Mouse (Mus musculus): ENCODE data around the gene Nptn. TPM values are rescaled to one million over a fixed set of nuclear protein-coding genes. Genes with fewer than 3 reads are reported as not detected.
"Not testable (repeated sequence)": the region's sequence is repeated elsewhere in the genome, so short reads cannot be mapped to it uniquely, and the experiment has no call there.

Gene Nptn
- polyA plus RNA-seq, 1 experiment: 1,109 TPM

GRCm38 (mm10) chr9:58556627-58557026 lies 25.4 kb upstream of the Nptn start:
- H3K4me1 ChIP-seq (ENCODE audit: control insufficient read depth, insufficient read depth, low read length): peaks cover 7% of the 10 kb centered on the region
- H3K27ac ChIP-seq (ENCODE audit: insufficient read depth, low read length): no peak overlapping the region
- no peak overlapping the region for H3K4me3 ChIP-seq (ENCODE audit: insufficient read depth, low read length)
- TF ChIP-seq CTCF (IDR thresholded peaks at IDR 0.05; ENCODE audit: extremely low read depth, insufficient read depth, low read length): no peak
- no peak for TF ChIP-seq POLR2A (IDR thresholded peaks at IDR 0.05; ENCODE audit: extremely low read depth, insufficient read depth, low read length)

GRCm38 (mm10) chr9:58557457-58558455 lies 24.3 kb upstream of the Nptn start:
- TF ChIP-seq CTCF (IDR thresholded peaks at IDR 0.05; ENCODE audit: extremely low read depth, insufficient read depth, low read length): no peak
- TF ChIP-seq POLR2A (IDR thresholded peaks at IDR 0.05; ENCODE audit: extremely low read depth, insufficient read depth, low read length): no peak
- peaks cover 7% of the 10 kb centered on the region for H3K4me1 ChIP-seq (ENCODE audit: control insufficient read depth, insufficient read depth, low read length)

GRCm38 (mm10) chr9:58560211-58560610 lies 21.8 kb upstream of the Nptn start:
- Histone ChIP-seq H3K4me3 (ENCODE audit: insufficient read depth, low read length) (no peak overlapping the region), H3K27ac (ENCODE audit: insufficient read depth, low read length) (no peak overlapping the region), H3K4me1 (ENCODE audit: control insufficient read depth, insufficient read depth, low read length) (peaks cover 7% of the 10 kb centered on the region)
- no peak for TF ChIP-seq CTCF (IDR thresholded peaks at IDR 0.05; ENCODE audit: extremely low read depth, insufficient read depth, low read length)
- TF ChIP-seq POLR2A (IDR thresholded peaks at IDR 0.05; ENCODE audit: extremely low read depth, insufficient read depth, low read length): no peak

More at GRCm38 (mm10) chr9:58557457-58558455, 24.3 kb upstream of the Nptn start:
- no peak overlapping the region for H3K27ac ChIP-seq (ENCODE audit: insufficient read depth, low read length)
- no peak overlapping the region for H3K4me3 ChIP-seq (ENCODE audit: insufficient read depth, low read length)

GRCm38 (mm10) chr9:58565945-58566344 lies 16.1 kb upstream of the Nptn start:
- not testable (repeated sequence) for H3K4me1 ChIP-seq (ENCODE audit: control insufficient read depth, insufficient read depth, low read length); H3K4me3 ChIP-seq (ENCODE audit: insufficient read depth, low read length); H3K27ac ChIP-seq (ENCODE audit: insufficient read depth, low read length)

GRCm38 (mm10) chr9:58567682-58568081 lies 14.4 kb upstream of the Nptn start:
- no peak overlapping the region for H3K4me3 ChIP-seq (ENCODE audit: insufficient read depth, low read length)
- no peak overlapping the region for H3K27ac ChIP-seq (ENCODE audit: insufficient read depth, low read length)
- no peak for TF ChIP-seq CTCF (IDR thresholded peaks at IDR 0.05; ENCODE audit: extremely low read depth, insufficient read depth, low read length)
- TF ChIP-seq POLR2A (IDR thresholded peaks at IDR 0.05; ENCODE audit: extremely low read depth, insufficient read depth, low read length): no peak
- no peaks in the 10 kb centered on the region for H3K4me1 ChIP-seq (ENCODE audit: control insufficient read depth, insufficient read depth, low read length)

GRCm38 (mm10) chr9:58571001-58571400 lies 11.0 kb upstream of the Nptn start:
- Histone ChIP-seq H3K4me1 (ENCODE audit: control insufficient read depth, insufficient read depth, low read length) (no peaks in the 10 kb centered on the region), H3K27ac (ENCODE audit: insufficient read depth, low read length) (no peak overlapping the region), H3K4me3 (ENCODE audit: insufficient read depth, low read length) (no peak overlapping the region)
- TF ChIP-seq CTCF (IDR thresholded peaks at IDR 0.05; ENCODE audit: extremely low read depth, insufficient read depth, low read length) (no peak), POLR2A (IDR thresholded peaks at IDR 0.05; ENCODE audit: extremely low read depth, insufficient read depth, low read length) (no peak)

- no peak overlapping the region for H3K27ac ChIP-seq (ENCODE audit: insufficient read depth, low read length)
- H3K4me3 ChIP-seq (ENCODE audit: insufficient read depth, low read length): no peak overlapping the region
- H3K4me1 ChIP-seq (ENCODE audit: control insufficient read depth, insufficient read depth, low read length): no peaks in the 10 kb centered on the region; the same call in 1 of the 2 replicates
- peak; percentile 99 for TF ChIP-seq CTCF (IDR thresholded peaks at IDR 0.05; ENCODE audit: extremely low read depth, insufficient read depth, low read length)
- TF ChIP-seq POLR2A (IDR thresholded peaks at IDR 0.05; ENCODE audit: extremely low read depth, insufficient read depth, low read length): no peak
Measured at GRCm38 (mm10) chr9:58578669-58579068, 3.4 kb upstream of the Nptn start.

- H3K4me1 ChIP-seq (ENCODE audit: control insufficient read depth, insufficient read depth, low read length); H3K27ac ChIP-seq (ENCODE audit: insufficient read depth, low read length); H3K4me3 ChIP-seq (ENCODE audit: insufficient read depth, low read length): not testable (repeated sequence)
Measured at GRCm38 (mm10) chr9:58580453-58581195, 1.4 kb upstream of the Nptn start.

- Histone ChIP-seq H3K4me1 (ENCODE audit: control insufficient read depth, insufficient read depth, low read length) (peaks cover 2% of the 10 kb centered on the region; the same call in 1 of the 2 replicates), H3K27ac (ENCODE audit: insufficient read depth, low read length) (peak overlapping the region; percentile 79), H3K4me3 (ENCODE audit: insufficient read depth, low read length) (peak overlapping the region; percentile 61; the same call in 1 of the 2 replicates)
- TF ChIP-seq CTCF (IDR thresholded peaks at IDR 0.05; ENCODE audit: extremely low read depth, insufficient read depth, low read length) (no peak), POLR2A (IDR thresholded peaks at IDR 0.05; ENCODE audit: extremely low read depth, insufficient read depth, low read length) (no peak)
Measured at GRCm38 (mm10) chr9:58581283-58581930, 633 bp upstream of the Nptn start.
